Mouse (Mus musculus) midbrain, postnatal 0 days (tissue): ENCODE results near the gene 1700028J19Rik. TPM values are rescaled to one million over a fixed set of nuclear protein-coding genes. Genes with fewer than 3 reads are reported as not detected.
"Not testable (repeated sequence)": the region's sequence is repeated elsewhere in the genome, so short reads cannot be mapped to it uniquely, and the experiment has no call there.

Source experiments
- ATAC-seq: fragments of 200-750 bp; cut with Nextera tagmentation; 2 replicates; pipeline ENCODE4 v1.8.0; 2017; ENCODE audit warnings: moderate number of reproducible peaks, mild to moderate bottlenecking, moderate TSS enrichment, moderate library complexity; ENCODE audit not compliant: low FRiP score
- DNase-seq: peaks from one replicate; pipeline ENCODE4 v3.0.0-alpha.2; 2015; ENCODE audit warnings: low spot score
- H3K27ac ChIP-seq: fragments of 300-500 bp; sonication (generic); 2 replicates; pipeline ENCODE4 v1.5.1; 2014; ENCODE audit warnings: low read depth, mild to moderate bottlenecking, low read length, mixed read lengths
- H3K27me3 ChIP-seq: fragments of 300-500 bp; sonication (generic); 2 replicates; pipeline ENCODE4 v1.6.1; 2014; ENCODE audit warnings: low read length, control low read depth, mixed read lengths; ENCODE audit not compliant: insufficient read depth
- H3K36me3 ChIP-seq: fragments of 300-500 bp; sonication (generic); 2 replicates; pipeline ENCODE4 v1.6.1; 2014; ENCODE audit warnings: low read length, control low read depth, mixed read lengths; ENCODE audit not compliant: insufficient read depth
- H3K4me1 ChIP-seq: fragments of 300-500 bp; sonication (generic); 2 replicates; pipeline ENCODE4 v1.6.1; 2014; ENCODE audit warnings: mild to moderate bottlenecking, control low read depth, antibody characterized with exemption, low read length, mixed read lengths; ENCODE audit not compliant: insufficient read depth
- H3K4me2 ChIP-seq: fragments of 300-500 bp; sonication (generic); 2 replicates; pipeline ENCODE4 v1.6.1; 2014; ENCODE audit warnings: low read depth, mild to moderate bottlenecking, low read length, mixed read lengths; ENCODE audit not compliant: poor library complexity, severe bottlenecking
- H3K4me3 ChIP-seq: fragments of 300-500 bp; sonication (generic); 2 replicates; pipeline ENCODE4 v1.5.1; 2014; ENCODE audit warnings: low read depth, mild to moderate bottlenecking, low read length, moderate library complexity
- H3K9ac ChIP-seq: fragments of 300-500 bp; sonication (generic); replicated peaks from 2 replicates; pipeline ENCODE4 v1.6.1; 2014; ENCODE audit warnings: mild to moderate bottlenecking, low read length, moderate library complexity, mixed read lengths; ENCODE audit not compliant: poor library complexity, severe bottlenecking
- H3K9me3 ChIP-seq: fragments of 300-500 bp; sonication (generic); 2 replicates; pipeline ENCODE4 v1.6.1; 2016; ENCODE audit warnings: low read length, control low read depth
- CTCF ChIP-seq: IDR thresholded peaks from 2 replicates; pipeline ENCODE4 v1.5.1; 2016; ENCODE audit warnings: antibody characterized with exemption, mild to moderate bottlenecking
- WGBS: fragments of 180-500 bp; shearing (Covaris S2); extraction: QIAGEN DNeasy Blood & Tissue Kit; methylation state at CpG from one replicate; pipeline ENCODE4 v1.1.7; 2014; 5-methylcytosine and 5-hydroxymethylcytosine counted together
- polyA plus RNA-seq: library from polyadenylated mRNA; unstranded; fragments of >200 nt; fragmentation: Nextera tagmentation; extraction: Ambion mirVana; gene quantifications from 2 replicates; pipeline ENCODE4 v1.2.1, GENCODE M21; 2015
- total RNA-seq: library from RNA; depleted of rRNA; stranded (reverse); fragments of >200 nt; gene quantifications from 2 replicates; pipeline ENCODE4 v1.2.3, GENCODE M21; 2014; rRNA removed

1700028J19Rik gene
- total and polyA plus RNA-seq, 2 experiments from 2014 or later = 0.88 to 1.6 TPM

- Histone ChIP-seq H3K4me3 (no peak within 1 kb of the TSS), H3K36me3 (no peaks in the 10 kb centered on the region), H3K9me3 (no peaks in the 10 kb centered on the region), H3K9ac (no peak within 1 kb of the TSS), H3K4me2 (no peak within 1 kb of the TSS), H3K27me3 (no peaks in the 10 kb centered on the region), H3K27ac (no peak within 1 kb of the TSS), H3K4me1 (no peaks in the 10 kb centered on the region)
- no peak for DNase-seq
- no peak for TF ChIP-seq CTCF
- ATAC-seq = no peak
- 59% methylated on average over 3 of the region's 3 CpGs for WGBS
Observed at GRCm38 (mm10) chr7:44197891-44198290, 48.6 kb downstream of the 1700028J19Rik start, which contains the start of gene Klk1b3. Gene Klk1b3, plus strand, starts transcription at chr7:44198191.

GRCm38 (mm10) chr7:44193466-44193865, 53.0 kb downstream of the 1700028J19Rik start:
- not testable (repeated sequence) for H3K27me3 ChIP-seq, H3K4me3 ChIP-seq, DNase-seq, ATAC-seq, H3K9me3 ChIP-seq, H3K4me1 ChIP-seq, H3K9ac ChIP-seq, H3K4me2 ChIP-seq, H3K36me3 ChIP-seq, H3K27ac ChIP-seq
- WGBS = 93% methylated on average over 1 of the region's 1 CpGs

- H3K4me1 ChIP-seq, H3K4me2 ChIP-seq, H3K4me3 ChIP-seq, H3K9me3 ChIP-seq, H3K9ac ChIP-seq, H3K27ac ChIP-seq, H3K36me3 ChIP-seq, DNase-seq, H3K27me3 ChIP-seq, ATAC-seq: not testable (repeated sequence)
Observed at GRCm38 (mm10) chr7:44187936-44188335, 58.6 kb downstream of the 1700028J19Rik start, which contains the start of gene Klk1b24. Gene Klk1b24, plus strand, starts transcription at chr7:44188236.

GRCm38 (mm10) chr7:44186516-44186915, 60.0 kb downstream of the 1700028J19Rik start:
- DNase-seq, ATAC-seq: not testable (repeated sequence)

More at GRCm38 (mm10) chr7:44186516-44186915, 60.0 kb downstream of the 1700028J19Rik start:
- H3K27me3 ChIP-seq, H3K4me3 ChIP-seq, H3K9me3 ChIP-seq, H3K4me2 ChIP-seq, H3K9ac ChIP-seq, H3K27ac ChIP-seq, H3K36me3 ChIP-seq, H3K4me1 ChIP-seq: not testable (repeated sequence)
- 77% methylated on average over 8 of the region's 8 CpGs for WGBS

Other genes with a start within 250 kb of the 1700028J19Rik start
- gene Klk1b26, start 234.5 kb downstream of the 1700028J19Rik start, total RNA-seq = not detected in 2 replicates
- gene Klk1b26, start 234.5 kb downstream of the 1700028J19Rik start, polyA plus RNA-seq = not detected in 2 replicates
- not detected in 2 replicates for gene Klk1b27, start 194.4 kb downstream of the 1700028J19Rik start, total RNA-seq
- gene Klk1b27, start 194.4 kb downstream of the 1700028J19Rik start, polyA plus RNA-seq = not detected in 2 replicates
- gene Klk1b21, start 144.4 kb downstream of the 1700028J19Rik start, total RNA-seq = not detected in 2 replicates
- gene Klk1b21, start 144.4 kb downstream of the 1700028J19Rik start, polyA plus RNA-seq = not detected in 2 replicates
- gene Klk1b22, start 134.0 kb downstream of the 1700028J19Rik start, total RNA-seq = not detected in 2 replicates
- gene Klk1b22, start 134.0 kb downstream of the 1700028J19Rik start, polyA plus RNA-seq = not detected in 2 replicates
- gene Klk1b16, start 109.9 kb downstream of the 1700028J19Rik start, total RNA-seq = not detected in 2 replicates
- not detected in 2 replicates for gene Klk1b16, start 109.9 kb downstream of the 1700028J19Rik start, polyA plus RNA-seq
- gene Klk1b24, start 58.5 kb downstream of the 1700028J19Rik start, total RNA-seq = not detected in 2 replicates
- gene Klk1b24, start 58.5 kb downstream of the 1700028J19Rik start, polyA plus RNA-seq = not detected in 2 replicates
- gene Klk1b3, start 48.5 kb downstream of the 1700028J19Rik start, total RNA-seq = not detected in 2 replicates
- gene Klk1b3, start 48.5 kb downstream of the 1700028J19Rik start, polyA plus RNA-seq = not detected in 2 replicates
- not detected in 2 replicates for gene Klk1b4, start 39.3 kb downstream of the 1700028J19Rik start, total RNA-seq
- gene Klk1b4, start 39.3 kb downstream of the 1700028J19Rik start, polyA plus RNA-seq = not detected in 2 replicates
- gene Klk1b5, start 30.8 kb downstream of the 1700028J19Rik start, total RNA-seq = not detected in 2 replicates
- not detected in 2 replicates for gene Klk1b5, start 30.8 kb downstream of the 1700028J19Rik start, polyA plus RNA-seq
- gene Klk1, start 21.3 kb downstream of the 1700028J19Rik start, total RNA-seq = not detected in 2 replicates
- not detected in 2 replicates for gene Klk1, start 21.3 kb downstream of the 1700028J19Rik start, polyA plus RNA-seq
- gene Gm36864, start 10.5 kb downstream of the 1700028J19Rik start, total RNA-seq = not detected in 2 replicates
- gene Gm36864, start 10.5 kb downstream of the 1700028J19Rik start, polyA plus RNA-seq = not detected in 2 replicates
- 329 and 379 TPM in 2 replicates for gene 2410002F23Rik, start within 50 bp of the 1700028J19Rik start, total RNA-seq
- gene 2410002F23Rik, start within 50 bp of the 1700028J19Rik start, polyA plus RNA-seq = 279 and 286 TPM in 2 replicates
- not detected in 2 replicates for gene Acp4, start 10.7 kb upstream of the 1700028J19Rik start, total RNA-seq
- not detected in 2 replicates for gene Acp4, start 10.7 kb upstream of the 1700028J19Rik start, polyA plus RNA-seq
- gene Gm15517, start 14.8 kb upstream of the 1700028J19Rik start, total RNA-seq = not detected in 2 replicates
- not detected in 2 replicates for gene Gm15517, start 14.8 kb upstream of the 1700028J19Rik start, polyA plus RNA-seq
- 3.2 and 3.9 TPM in 2 replicates for gene Clec11a, start 60.2 kb upstream of the 1700028J19Rik start, total RNA-seq
- 3.5 and 3.8 TPM in 2 replicates for gene Clec11a, start 60.2 kb upstream of the 1700028J19Rik start, polyA plus RNA-seq
- gene Shank1, start 63.6 kb upstream of the 1700028J19Rik start, total RNA-seq = 48.1 and 60.3 TPM in 2 replicates
- 33.9 and 39.2 TPM in 2 replicates for gene Shank1, start 63.6 kb upstream of the 1700028J19Rik start, polyA plus RNA-seq
- gene Syt3, start 137.4 kb upstream of the 1700028J19Rik start, total RNA-seq = 119 and 144 TPM in 2 replicates
- gene Syt3, start 137.4 kb upstream of the 1700028J19Rik start, polyA plus RNA-seq = 88.4 and 96.7 TPM in 2 replicates
- gene 1700008O03Rik, start 139.1 kb upstream of the 1700028J19Rik start, total RNA-seq = 0.38 and 1.4 TPM in 2 replicates
- 3.8 and 5.2 TPM in 2 replicates for gene 1700008O03Rik, start 139.1 kb upstream of the 1700028J19Rik start, polyA plus RNA-seq
- gene Lrrc4b, start 182.3 kb upstream of the 1700028J19Rik start, total RNA-seq = 589 and 657 TPM in 2 replicates
- gene Lrrc4b, start 182.3 kb upstream of the 1700028J19Rik start, polyA plus RNA-seq = 24.2 and 26.9 TPM in 2 replicates
- gene Aspdh, start 218.7 kb upstream of the 1700028J19Rik start, total RNA-seq = 7.1 and 11.8 TPM in 2 replicates
- gene Aspdh, start 218.7 kb upstream of the 1700028J19Rik start, polyA plus RNA-seq = 2.1 and 3.7 TPM in 2 replicates
- 25.5 and 38.5 TPM in 2 replicates for gene Josd2, start 221.3 kb upstream of the 1700028J19Rik start, total RNA-seq
- gene Josd2, start 221.3 kb upstream of the 1700028J19Rik start, polyA plus RNA-seq = 22.7 and 25.4 TPM in 2 replicates
- gene Emc10, start 249.8 kb upstream of the 1700028J19Rik start, total RNA-seq = 247 and 273 TPM in 2 replicates
- 150 and 154 TPM in 2 replicates for gene Emc10, start 249.8 kb upstream of the 1700028J19Rik start, polyA plus RNA-seq
- gene Fam71e1, start 249.9 kb upstream of the 1700028J19Rik start, total RNA-seq = 18.5 and 19.3 TPM in 2 replicates
- gene Fam71e1, start 249.9 kb upstream of the 1700028J19Rik start, polyA plus RNA-seq = 23.8 and 27.7 TPM in 2 replicates